Mouse (Mus musculus) testis, adult 2 months (tissue): ENCODE data around the gene Tcte1. TPM values are rescaled to one million over a fixed set of nuclear protein-coding genes. Genes with fewer than 3 reads are reported as not detected.

ENCODE experiments used
- H3K27ac ChIP-seq: fragments of 200-500 bp; 2 replicates; pipeline ENCODE4 v1.5.1; 2012; ENCODE audit warnings: low read depth, low read length; ENCODE audit not compliant: control insufficient read depth, insufficient read depth
- H3K27me3 ChIP-seq: fragments of 200-500 bp; 2 replicates; pipeline ENCODE4 v1.6.1; 2012; ENCODE audit warnings: mild to moderate bottlenecking, low read length, moderate library complexity; ENCODE audit not compliant: control insufficient read depth, insufficient read depth
- H3K36me3 ChIP-seq: fragments of 200-500 bp; 2 replicates; pipeline ENCODE4 v1.6.1; 2012; ENCODE audit warnings: mild to moderate bottlenecking, low read length; ENCODE audit not compliant: control insufficient read depth, insufficient read depth
- H3K4me1 ChIP-seq: fragments of 200-500 bp; 2 replicates; pipeline ENCODE4 v1.6.1; 2012; ENCODE audit warnings: low read length; ENCODE audit not compliant: control insufficient read depth, insufficient read depth
- H3K4me3 ChIP-seq: fragments of 200-500 bp; 2 replicates; pipeline ENCODE4 v1.5.1; 2012; ENCODE audit warnings: low read depth, mild to moderate bottlenecking, low read length, moderate library complexity, mixed read lengths; ENCODE audit not compliant: control insufficient read depth
- CTCF ChIP-seq: fragments of 200-500 bp; IDR thresholded peaks from 2 replicates; pipeline ENCODE4 v1.5.1; 2012; ENCODE audit warnings: low read depth, mild to moderate bottlenecking, inconsistent platforms, low read length, moderate library complexity; ENCODE audit not compliant: control insufficient read depth, insufficient read depth, insufficient replicate concordance
- POLR2A ChIP-seq: fragments of 200-500 bp; IDR thresholded peaks from 2 replicates; pipeline ENCODE4 v1.6.1; 2012; ENCODE audit warnings: low read depth, mild to moderate bottlenecking, inconsistent platforms, low read length, moderate library complexity; ENCODE audit not compliant: control insufficient read depth
- polyA plus RNA-seq: library from polyadenylated mRNA; depleted of rRNA; stranded (reverse); fragments of >200 nt; gene quantifications from 2 replicates; pipeline ENCODE4 v1.2.3, GENCODE M21; 2012

Gene Tcte1
- polyA plus RNA-seq, 1 experiment, result 261 TPM

GRCm38 (mm10) chr17:45542705-45543104, 19.5 kb downstream of the Tcte1 start:
- TF ChIP-seq CTCF, result no peak
- TF ChIP-seq POLR2A, result no peak
- Histone ChIP-seq H3K27me3 (no peaks in the 10 kb centered on the region), H3K27ac (no peak overlapping the region), H3K36me3 (no peaks in the 10 kb centered on the region), H3K4me3 (no peak overlapping the region), H3K4me1 (peaks cover 27% of the 10 kb centered on the region)

DNA sequence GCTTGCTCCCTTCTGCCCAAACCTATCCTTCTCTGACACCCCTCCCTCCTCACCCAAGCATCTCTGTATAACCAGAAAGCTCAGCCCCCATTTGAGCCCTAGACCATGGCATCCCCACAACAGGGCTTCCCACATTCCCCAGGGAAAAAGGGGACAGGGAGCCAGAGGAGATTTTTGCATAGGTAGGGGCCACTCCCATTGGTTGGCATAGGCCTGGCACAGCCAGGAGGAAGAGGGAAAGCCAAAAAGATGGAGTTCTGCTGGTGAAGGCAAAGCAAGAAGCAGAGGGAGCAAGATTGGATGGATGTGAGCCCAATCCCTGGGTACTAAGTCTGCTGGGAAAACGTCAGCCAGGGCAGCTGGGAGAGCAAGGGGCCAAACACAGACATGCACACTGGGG, 19.9 kb downstream of the Tcte1 start:
- Histone ChIP-seq H3K27ac (no peak overlapping the region), H3K27me3 (no peaks in the 10 kb centered on the region), H3K4me1 (peaks cover 27% of the 10 kb centered on the region), H3K36me3 (no peaks in the 10 kb centered on the region), H3K4me3 (no peak overlapping the region)
- no peak for TF ChIP-seq POLR2A
- no peak for TF ChIP-seq CTCF

- Histone ChIP-seq H3K36me3 (no peaks in the 10 kb centered on the region), H3K27me3 (peaks cover 4% of the 10 kb centered on the region; the same call in 1 of the 2 replicates), H3K27ac (no peak overlapping the region), H3K4me1 (peaks cover 29% of the 10 kb centered on the region), H3K4me3 (peak overlapping the region; percentile 25)
- no peak for TF ChIP-seq POLR2A
- no peak for TF ChIP-seq CTCF
Measured at GRCm38 (mm10) chr17:45544001-45544872, 21.0 kb downstream of the Tcte1 start.

- Histone ChIP-seq H3K27ac (no peak overlapping the region), H3K27me3 (peaks cover 4% of the 10 kb centered on the region; the same call in 1 of the 2 replicates), H3K4me3 (peak overlapping the region; percentile 25), H3K4me1 (peaks cover 24% of the 10 kb centered on the region), H3K36me3 (no peaks in the 10 kb centered on the region)
- TF ChIP-seq POLR2A (no peak), CTCF (no peak)
Measured at GRCm38 (mm10) chr17:45544873-45545277, 21.6 kb downstream of the Tcte1 start.

DNA sequence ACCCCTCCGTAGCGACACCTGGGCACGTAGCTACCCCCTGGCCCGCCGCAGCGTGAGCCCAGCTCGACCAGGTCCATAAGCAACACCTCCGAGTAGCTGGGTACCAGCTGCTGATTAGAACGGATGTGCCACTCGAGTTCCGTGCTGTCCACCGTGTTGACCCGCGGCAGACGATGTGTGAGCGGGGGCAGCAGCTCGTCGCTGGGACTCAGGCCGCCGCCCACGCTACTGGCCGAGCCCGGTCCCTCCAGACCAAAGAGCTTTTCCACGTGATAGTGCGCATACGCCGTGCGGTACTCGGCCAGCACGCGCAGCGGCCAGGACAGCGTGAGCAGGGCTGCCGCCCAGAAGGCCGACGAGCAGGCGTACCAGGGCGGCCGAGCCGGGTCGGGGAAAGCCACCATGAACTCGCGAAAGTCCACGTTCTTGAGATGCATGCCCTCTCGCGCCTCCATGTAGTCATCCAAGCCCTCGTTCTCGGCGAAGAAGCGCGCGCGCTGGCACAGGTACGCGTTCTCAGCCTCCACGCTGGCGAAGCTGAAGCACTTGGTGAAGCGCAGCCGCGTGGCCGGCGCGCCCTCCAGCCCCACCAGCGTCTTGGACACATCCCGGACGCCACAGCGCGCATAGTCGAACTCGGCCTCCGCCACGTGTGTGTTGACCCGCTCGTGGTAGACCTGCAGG, 22.2 kb downstream of the Tcte1 start:
- TF ChIP-seq POLR2A (no peak), CTCF (no peak)
- Histone ChIP-seq H3K36me3 (no peaks in the 10 kb centered on the region), H3K27me3 (peaks cover 4% of the 10 kb centered on the region; the same call in 1 of the 2 replicates), H3K27ac (no peak overlapping the region), H3K4me3 (peak overlapping the region; percentile 25), H3K4me1 (peaks cover 26% of the 10 kb centered on the region)

GRCm38 (mm10) chr17:45546941-45547340, 23.7 kb downstream of the Tcte1 start:
- peaks cover 4% of the 10 kb centered on the region; the same call in 1 of the 2 replicates for H3K27me3 ChIP-seq
- H3K4me3 ChIP-seq, result no peak overlapping the region
- H3K4me1 ChIP-seq, result peaks cover 28% of the 10 kb centered on the region
- H3K27ac ChIP-seq, result no peak overlapping the region
- TF ChIP-seq CTCF, result no peak
- TF ChIP-seq POLR2A, result no peak
- no peaks in the 10 kb centered on the region for H3K36me3 ChIP-seq
